Comparison of ENCODE assay signal across 8 mouse cellular contexts in genomic region chr13:49188219-49188965, GRCm38 (mm10). TPM values are rescaled to one million over a fixed set of nuclear protein-coding genes. Genes with fewer than 3 reads are reported as not detected.
DNase-seq lines count a peak whose midpoint lies in the region; ATAC-seq and TF ChIP-seq lines count a peak whose summit lies in the region.

No protein-coding gene starts in this region.

- H3K4me1 ChIP-seq in cerebellum, adult 2 months (ENCODE audit: control insufficient read depth, insufficient read depth, low read length) = peaks cover 15% of the 10 kb centered on the region; the same call in 1 of the 2 replicates
- peaks cover 12% of the 10 kb centered on the region for H3K4me1 ChIP-seq in testis, adult 2 months (ENCODE audit: control insufficient read depth, insufficient read depth, low read length)
- peaks cover 16% of the 10 kb centered on the region; the same call in 1 of the 2 replicates for H3K4me1 ChIP-seq in neural tube, embryonic 14.5 days (ENCODE audit: control insufficient read depth, insufficient read depth, low read length)

- no peak for TF ChIP-seq CTCF in cerebellum, adult 2 months (IDR thresholded peaks at IDR 0.05; ENCODE audit: borderline replicate concordance, insufficient read depth, low read depth, low read length)
- no peak for TF ChIP-seq CTCF in testis, adult 2 months (IDR thresholded peaks at IDR 0.05; ENCODE audit: control insufficient read depth, insufficient read depth, insufficient replicate concordance, low read depth, low read length)

- H3K9ac ChIP-seq in neural tube, embryonic 14.5 days (replicated peaks; ENCODE audit: low read depth, low read length) = peak overlapping the region; percentile 58

- no peak for TF ChIP-seq POLR2A in cerebellum, adult 2 months (IDR thresholded peaks at IDR 0.05; ENCODE audit: borderline replicate concordance, insufficient read depth, low read length)
- no peak for TF ChIP-seq POLR2A in testis, adult 2 months (IDR thresholded peaks at IDR 0.05; ENCODE audit: control insufficient read depth, low read depth, low read length)

- 33% methylated on average over 15 of the region's 15 CpGs for WGBS in cerebellum, adult 2 months
- 25% methylated on average over 15 of the region's 15 CpGs for WGBS in neural tube, embryonic 14.5 days

- no peak for DNase-seq in cerebellum, adult 2 months
- no peak for DNase-seq in cerebellum, adult 11-12 months
- no peak for DNase-seq in testis, postnatal 14 days (ENCODE audit: low spot score)
- DNase-seq in kidney, postnatal 14 days = peak; percentile 64
- no peak for DNase-seq in natural killer cell, adult 2 months (ENCODE audit: low spot score in 2 of 2)

- no peaks in the 10 kb centered on the region for H3K27me3 ChIP-seq in cerebellum, adult 2 months (ENCODE audit: control insufficient read depth, insufficient read depth, low read length)
- H3K27me3 ChIP-seq in testis, adult 2 months (ENCODE audit: control insufficient read depth, insufficient read depth, low read length) = no peaks in the 10 kb centered on the region
- H3K27me3 ChIP-seq in neural tube, embryonic 14.5 days (ENCODE audit: control insufficient read depth, insufficient read depth, low read length) = no peaks in the 10 kb centered on the region

- H3K9me3 ChIP-seq in neural tube, embryonic 14.5 days (ENCODE audit: control insufficient read depth, low read length) = no peaks in the 10 kb centered on the region

- H3K27ac ChIP-seq in cerebellum, adult 2 months (ENCODE audit: insufficient read depth, low read length) = no peak overlapping the region
- no peak overlapping the region for H3K27ac ChIP-seq in testis, adult 2 months (ENCODE audit: control insufficient read depth, insufficient read depth, low read depth, low read length)
- H3K27ac ChIP-seq in neural tube, embryonic 14.5 days (ENCODE audit: low read depth, low read length) = no peak overlapping the region

- peak overlapping the region; percentile 98 for H3K4me2 ChIP-seq in neural tube, embryonic 14.5 days (ENCODE audit: low read depth, low read length)

- peak; percentile 21; the same call in 1 of the 2 replicates for ATAC-seq in neural tube, embryonic 14.5 days (ENCODE audit: low read depth)
- ATAC-seq in frontal cortex, adult (ENCODE audit: low TSS enrichment) = no peak

- H3K36me3 ChIP-seq in testis, adult 2 months (ENCODE audit: control insufficient read depth, insufficient read depth, low read length) = no peaks in the 10 kb centered on the region
- H3K36me3 ChIP-seq in neural tube, embryonic 14.5 days (ENCODE audit: control insufficient read depth, insufficient read depth, low read length) = no peaks in the 10 kb centered on the region

- H3K4me3 ChIP-seq in cerebellum, adult 2 months (replicated peaks; ENCODE audit: insufficient read depth, low read depth, low read length) = peak overlapping the region; percentile 78
- peak overlapping the region; percentile 71 for H3K4me3 ChIP-seq in testis, adult 2 months (ENCODE audit: control insufficient read depth, low read depth, low read length)
- H3K4me3 ChIP-seq in neural tube, embryonic 14.5 days (ENCODE audit: low read depth, low read length) = peak overlapping the region; percentile 60

RNA-seq across cellular contexts. Expression of gene Ninj1, which starts 1.1 kb away (rescaled TPM):
- 87.5 and 91.1 TPM in 2 replicates for polyA plus RNA-seq in cerebellum, adult 2 months (2012; rRNA removed)
- 30.9 and 41.5 TPM in 2 replicates for polyA plus RNA-seq in testis, adult 2 months (2012; rRNA removed)
- 29.0 and 34.8 TPM in 2 replicates for polyA plus RNA-seq in neural tube, embryonic 14.5 days (2014; fragmentation: Nextera tagmentation; extraction: Ambion mirVana)

RNA-seq across cellular contexts. Expression of gene Card19, which starts 27.4 kb away (rescaled TPM):
- 53.3 and 57.1 TPM in 2 replicates for polyA plus RNA-seq in cerebellum, adult 2 months (2012; rRNA removed)
- 22.0 and 28.9 TPM in 2 replicates for polyA plus RNA-seq in testis, adult 2 months (2012; rRNA removed)
- 35.7 and 37.3 TPM in 2 replicates for polyA plus RNA-seq in neural tube, embryonic 14.5 days (2014; fragmentation: Nextera tagmentation; extraction: Ambion mirVana)

RNA-seq across cellular contexts. Expression of gene Wnk2, which starts 40.6 kb away (rescaled TPM):
- 73.2 and 78.3 TPM in 2 replicates for polyA plus RNA-seq in cerebellum, adult 2 months (2012; rRNA removed)
- polyA plus RNA-seq in testis, adult 2 months (2012; rRNA removed) = 1.0 and 1.6 TPM in 2 replicates
- polyA plus RNA-seq in neural tube, embryonic 14.5 days (2014; fragmentation: Nextera tagmentation; extraction: Ambion mirVana) = 26.5 and 33.1 TPM in 2 replicates

Comparison
In these comparisons a context has a peak if more than half of its experiments do, and no peak if none do; other contexts are left out.
1. RNA of gene Wnk2, which starts 40.6 kb away (polyA plus RNA-seq): 73.2 to 78.3 TPM in cerebellum, adult 2 months and 26.5 to 33.1 TPM in neural tube, embryonic 14.5 days; 1.0 to 1.6 TPM in testis, adult 2 months; every median in the first group is over 10 times any median in the second.
2. Peak in every context shown above with its lines, with median percentiles within 50 percentile points of each other: H3K4me3 ChIP-seq.